Mouse (Mus musculus): Measurements from ENCODE around the gene 1700016K19Rik. TPM values are rescaled to one million over a fixed set of nuclear protein-coding genes. Genes with fewer than 3 reads are reported as not detected.

The 1700016K19Rik gene
- polyA plus RNA-seq, 1 experiment from 2014 or later, result 0.41 TPM

GRCm38 (mm10) chr11:75976748-75977147, 23.0 kb upstream of the 1700016K19Rik start:
- H3K9me3 ChIP-seq (ENCODE audit: control insufficient read depth, low read length), result peaks cover 3% of the 10 kb centered on the region
- DNase-seq (ENCODE audit: low spot score) (no peak), ATAC-seq (replicated peaks; ENCODE audit: low FRiP score) (no peak)
- 73% methylated on average over 8 of the region's 8 CpGs for WGBS
- no peaks in the 10 kb centered on the region for H3K27me3 ChIP-seq (ENCODE audit: control insufficient read depth, insufficient read depth, low read length)
- no peak overlapping the region for H3K27ac ChIP-seq (ENCODE audit: low read depth, low read length)
- no peak overlapping the region for H3K4me3 ChIP-seq (ENCODE audit: low read depth, low read length)
- H3K4me1 ChIP-seq (replicated peaks; ENCODE audit: control insufficient read depth, insufficient read depth, low read length), result no peaks in the 10 kb centered on the region
- H3K36me3 ChIP-seq (ENCODE audit: control insufficient read depth, insufficient read depth, low read length), result no peaks in the 10 kb centered on the region
- H3K9ac ChIP-seq (ENCODE audit: low read length), result no peak overlapping the region
- H3K4me2 ChIP-seq (ENCODE audit: low read depth, low read length, severe bottlenecking), result no peak overlapping the region

GRCm38 (mm10) chr11:75978051-75978450, 21.7 kb upstream of the 1700016K19Rik start:
- DNase-seq (ENCODE audit: low spot score), result no peak
- no peak for ATAC-seq (replicated peaks; ENCODE audit: low FRiP score)
- 83% methylated on average over 6 of the region's 6 CpGs for WGBS

GRCm38 (mm10) chr11:75980413-75980812, 19.3 kb upstream of the 1700016K19Rik start:
- Histone ChIP-seq H3K36me3 (ENCODE audit: control insufficient read depth, insufficient read depth, low read length) (no peaks in the 10 kb centered on the region), H3K4me1 (replicated peaks; ENCODE audit: control insufficient read depth, insufficient read depth, low read length) (no peaks in the 10 kb centered on the region), H3K27me3 (ENCODE audit: control insufficient read depth, insufficient read depth, low read length) (no peaks in the 10 kb centered on the region), H3K9ac (ENCODE audit: low read length) (no peak overlapping the region), H3K27ac (ENCODE audit: low read depth, low read length) (no peak overlapping the region), H3K4me3 (ENCODE audit: low read depth, low read length) (no peak overlapping the region), H3K4me2 (ENCODE audit: low read depth, low read length, severe bottlenecking) (no peak overlapping the region), H3K9me3 (ENCODE audit: control insufficient read depth, low read length) (no peaks in the 10 kb centered on the region)
- DNase-seq (ENCODE audit: low spot score), result no peak
- ATAC-seq (replicated peaks; ENCODE audit: low FRiP score), result no peak
- 37% methylated on average over 2 of the region's 2 CpGs for WGBS

More at GRCm38 (mm10) chr11:75978051-75978450, 21.7 kb upstream of the 1700016K19Rik start:
- Histone ChIP-seq H3K4me2 (ENCODE audit: low read depth, low read length, severe bottlenecking) (no peak overlapping the region), H3K27me3 (ENCODE audit: control insufficient read depth, insufficient read depth, low read length) (no peaks in the 10 kb centered on the region), H3K36me3 (ENCODE audit: control insufficient read depth, insufficient read depth, low read length) (no peaks in the 10 kb centered on the region), H3K4me3 (ENCODE audit: low read depth, low read length) (no peak overlapping the region), H3K27ac (ENCODE audit: low read depth, low read length) (no peak overlapping the region), H3K9me3 (ENCODE audit: control insufficient read depth, low read length) (peaks cover 3% of the 10 kb centered on the region), H3K9ac (ENCODE audit: low read length) (no peak overlapping the region), H3K4me1 (replicated peaks; ENCODE audit: control insufficient read depth, insufficient read depth, low read length) (no peaks in the 10 kb centered on the region)

GRCm38 (mm10) chr11:75983194-75983593, 16.5 kb upstream of the 1700016K19Rik start:
- Histone ChIP-seq H3K4me3 (ENCODE audit: low read depth, low read length) (no peak overlapping the region), H3K27ac (ENCODE audit: low read depth, low read length) (no peak overlapping the region), H3K9me3 (ENCODE audit: control insufficient read depth, low read length) (no peaks in the 10 kb centered on the region), H3K4me1 (replicated peaks; ENCODE audit: control insufficient read depth, insufficient read depth, low read length) (no peaks in the 10 kb centered on the region), H3K9ac (ENCODE audit: low read length) (no peak overlapping the region), H3K4me2 (ENCODE audit: low read depth, low read length, severe bottlenecking) (no peak overlapping the region), H3K27me3 (ENCODE audit: control insufficient read depth, insufficient read depth, low read length) (no peaks in the 10 kb centered on the region), H3K36me3 (ENCODE audit: control insufficient read depth, insufficient read depth, low read length) (no peaks in the 10 kb centered on the region)
- 67% methylated on average over 4 of the region's 4 CpGs for WGBS
- no peak for ATAC-seq (replicated peaks; ENCODE audit: low FRiP score)
- DNase-seq (ENCODE audit: low spot score), result no peak

GRCm38 (mm10) chr11:75984581-75984980, 15.1 kb upstream of the 1700016K19Rik start:
- no peak for DNase-seq (ENCODE audit: low spot score)
- no peak overlapping the region for H3K4me2 ChIP-seq (ENCODE audit: low read depth, low read length, severe bottlenecking)
- no peaks in the 10 kb centered on the region for H3K9me3 ChIP-seq (ENCODE audit: control insufficient read depth, low read length)
- ATAC-seq (replicated peaks; ENCODE audit: low FRiP score), result no peak
- H3K4me3 ChIP-seq (ENCODE audit: low read depth, low read length), result no peak overlapping the region
- H3K27me3 ChIP-seq (ENCODE audit: control insufficient read depth, insufficient read depth, low read length), result no peaks in the 10 kb centered on the region
- no peak overlapping the region for H3K9ac ChIP-seq (ENCODE audit: low read length)
- no peak overlapping the region for H3K27ac ChIP-seq (ENCODE audit: low read depth, low read length)
- H3K36me3 ChIP-seq (ENCODE audit: control insufficient read depth, insufficient read depth, low read length), result no peaks in the 10 kb centered on the region
- H3K4me1 ChIP-seq (replicated peaks; ENCODE audit: control insufficient read depth, insufficient read depth, low read length), result no peaks in the 10 kb centered on the region
- 75% methylated on average over 1 of the region's 1 CpGs for WGBS

GRCm38 (mm10) chr11:75985948-75986347, 13.8 kb upstream of the 1700016K19Rik start:
- H3K9ac ChIP-seq (ENCODE audit: low read length), result no peak overlapping the region
- H3K27me3 ChIP-seq (ENCODE audit: control insufficient read depth, insufficient read depth, low read length), result no peaks in the 10 kb centered on the region
- H3K27ac ChIP-seq (ENCODE audit: low read depth, low read length), result no peak overlapping the region
- H3K9me3 ChIP-seq (ENCODE audit: control insufficient read depth, low read length), result no peaks in the 10 kb centered on the region
- no peak overlapping the region for H3K4me3 ChIP-seq (ENCODE audit: low read depth, low read length)
- H3K4me1 ChIP-seq (replicated peaks; ENCODE audit: control insufficient read depth, insufficient read depth, low read length), result no peaks in the 10 kb centered on the region
- no peaks in the 10 kb centered on the region for H3K36me3 ChIP-seq (ENCODE audit: control insufficient read depth, insufficient read depth, low read length)
- no peak for DNase-seq (ENCODE audit: low spot score)
- H3K4me2 ChIP-seq (ENCODE audit: low read depth, low read length, severe bottlenecking), result no peak overlapping the region
- 75% methylated on average over 7 of the region's 7 CpGs for WGBS
- ATAC-seq (replicated peaks; ENCODE audit: low FRiP score), result no peak

GRCm38 (mm10) chr11:75990965-75991835, 8.5 kb upstream of the 1700016K19Rik start:
- WGBS, result 81% methylated on average over 15 of the region's 15 CpGs
- no peaks in the 10 kb centered on the region for H3K9me3 ChIP-seq (ENCODE audit: control insufficient read depth, low read length)
- H3K27ac ChIP-seq (ENCODE audit: low read depth, low read length), result no peak overlapping the region
- H3K27me3 ChIP-seq (ENCODE audit: control insufficient read depth, insufficient read depth, low read length), result no peaks in the 10 kb centered on the region
- ATAC-seq (replicated peaks; ENCODE audit: low FRiP score), result no peak
- no peak overlapping the region for H3K4me3 ChIP-seq (ENCODE audit: low read depth, low read length)
- no peak for DNase-seq (ENCODE audit: low spot score)
- H3K9ac ChIP-seq (ENCODE audit: low read length), result no peak overlapping the region
- no peaks in the 10 kb centered on the region for H3K4me1 ChIP-seq (replicated peaks; ENCODE audit: control insufficient read depth, insufficient read depth, low read length)
- H3K4me2 ChIP-seq (ENCODE audit: low read depth, low read length, severe bottlenecking), result no peak overlapping the region
- no peaks in the 10 kb centered on the region for H3K36me3 ChIP-seq (ENCODE audit: control insufficient read depth, insufficient read depth, low read length)

- Histone ChIP-seq H3K4me3 (ENCODE audit: low read depth, low read length) (no peak overlapping the region), H3K4me1 (replicated peaks; ENCODE audit: control insufficient read depth, insufficient read depth, low read length) (no peaks in the 10 kb centered on the region), H3K4me2 (ENCODE audit: low read depth, low read length, severe bottlenecking) (no peak overlapping the region), H3K27me3 (ENCODE audit: control insufficient read depth, insufficient read depth, low read length) (no peaks in the 10 kb centered on the region), H3K9ac (ENCODE audit: low read length) (no peak overlapping the region), H3K36me3 (ENCODE audit: control insufficient read depth, insufficient read depth, low read length) (no peaks in the 10 kb centered on the region), H3K27ac (ENCODE audit: low read depth, low read length) (no peak overlapping the region), H3K9me3 (ENCODE audit: control insufficient read depth, low read length) (no peaks in the 10 kb centered on the region)
- WGBS, result 88% methylated on average over 8 of the region's 8 CpGs
- ATAC-seq (replicated peaks; ENCODE audit: low FRiP score) (no peak), DNase-seq (ENCODE audit: low spot score) (no peak)
Measured at GRCm38 (mm10) chr11:75991911-75992310, 7.8 kb upstream of the 1700016K19Rik start.

- H3K9ac ChIP-seq (ENCODE audit: low read length), result no peak overlapping the region
- no peak overlapping the region for H3K4me3 ChIP-seq (ENCODE audit: low read depth, low read length)
- H3K36me3 ChIP-seq (ENCODE audit: control insufficient read depth, insufficient read depth, low read length), result no peaks in the 10 kb centered on the region
- no peak overlapping the region for H3K27ac ChIP-seq (ENCODE audit: low read depth, low read length)
- H3K27me3 ChIP-seq (ENCODE audit: control insufficient read depth, insufficient read depth, low read length), result no peaks in the 10 kb centered on the region
- DNase-seq (ENCODE audit: low spot score) (no peak), ATAC-seq (replicated peaks; ENCODE audit: low FRiP score) (no peak)
- H3K4me2 ChIP-seq (ENCODE audit: low read depth, low read length, severe bottlenecking), result no peak overlapping the region
- H3K4me1 ChIP-seq (replicated peaks; ENCODE audit: control insufficient read depth, insufficient read depth, low read length), result no peaks in the 10 kb centered on the region
- H3K9me3 ChIP-seq (ENCODE audit: control insufficient read depth, low read length), result no peaks in the 10 kb centered on the region
- 86% methylated on average over 8 of the region's 8 CpGs for WGBS
Measured at GRCm38 (mm10) chr11:75992481-75992880, 7.2 kb upstream of the 1700016K19Rik start.
